Mouse (Mus musculus) heart, embryonic 12.5 days (tissue): ENCODE measurements around the gene Il21r. TPM values are rescaled to one million over a fixed set of nuclear protein-coding genes. Genes with fewer than 3 reads are reported as not detected.

Experiments
- ATAC-seq: fragments of 200-750 bp; cut with Nextera tagmentation; 2 replicates; pipeline ENCODE4 v1.8.0; 2017; ENCODE audit warnings: moderate TSS enrichment, moderate library complexity; ENCODE audit not compliant: insufficient number of reproducible peaks, low FRiP score
- H3K27ac ChIP-seq: fragments of 300-500 bp; sonication (generic); 2 replicates; pipeline ENCODE4 v1.5.1; 2016; ENCODE audit warnings: mild to moderate bottlenecking, moderate library complexity; ENCODE audit not compliant: poor library complexity, severe bottlenecking
- H3K27me3 ChIP-seq: fragments of 300-500 bp; sonication (generic); replicated peaks from 2 replicates; pipeline ENCODE4 v1.6.1; 2016; ENCODE audit warnings: mild to moderate bottlenecking, moderate library complexity
- H3K36me3 ChIP-seq: fragments of 300-500 bp; sonication (generic); 2 replicates; pipeline ENCODE4 v1.6.1; 2016; ENCODE audit warnings: mild to moderate bottlenecking, moderate library complexity
- H3K4me1 ChIP-seq: fragments of 300-500 bp; sonication (generic); replicated peaks from 2 replicates; pipeline ENCODE4 v1.6.1; 2016; ENCODE audit warnings: mild to moderate bottlenecking
- H3K4me2 ChIP-seq: fragments of 300-500 bp; sonication (generic); 2 replicates; pipeline ENCODE4 v1.6.1; 2016; ENCODE audit warnings: mild to moderate bottlenecking, moderate library complexity
- H3K4me3 ChIP-seq: fragments of 300-500 bp; sonication (generic); 2 replicates; pipeline ENCODE4 v1.5.1; 2016; ENCODE audit warnings: mild to moderate bottlenecking
- H3K9ac ChIP-seq: fragments of 300-500 bp; sonication (generic); 2 replicates; pipeline ENCODE4 v1.6.1; 2016; ENCODE audit warnings: mild to moderate bottlenecking, moderate library complexity
- H3K9me3 ChIP-seq: fragments of 300-500 bp; sonication (generic); replicated peaks from 2 replicates; pipeline ENCODE4 v1.6.1; 2016; ENCODE audit warnings: mild to moderate bottlenecking, moderate library complexity
- WGBS: fragments of 180-500 bp; shearing (Covaris S2); methylation state at CpG from one replicate; pipeline ENCODE4 v1.1.7; 2016; 5-methylcytosine and 5-hydroxymethylcytosine counted together
- polyA plus RNA-seq: library from polyadenylated mRNA; unstranded; fragments of >200 nt; fragmentation: Nextera tagmentation; extraction: Ambion mirVana; gene quantifications from 2 replicates; pipeline ENCODE4 v1.2.1, GENCODE M21; 2016

Il21r gene
- polyA plus RNA-seq, 1 experiment from 2014 or later = 0.18 TPM

GRCm38 (mm10) chr7:125622741-125623685 lies 19.8 kb downstream of the Il21r start:
- Histone ChIP-seq H3K27ac (no peak overlapping the region), H3K36me3 (no peaks in the 10 kb centered on the region), H3K27me3 (no peaks in the 10 kb centered on the region), H3K4me2 (no peak overlapping the region), H3K9ac (no peak overlapping the region), H3K9me3 (0 out of 2 replicates have a peak, but pooled peaks cover 3% of the 10 kb centered on the region), H3K4me1 (peaks cover 6% of the 10 kb centered on the region; the same call in 1 of the 2 replicates), H3K4me3 (no peak overlapping the region)
- 60% methylated on average over 7 of the region's 7 CpGs for WGBS
- ATAC-seq = no peak

DNA sequence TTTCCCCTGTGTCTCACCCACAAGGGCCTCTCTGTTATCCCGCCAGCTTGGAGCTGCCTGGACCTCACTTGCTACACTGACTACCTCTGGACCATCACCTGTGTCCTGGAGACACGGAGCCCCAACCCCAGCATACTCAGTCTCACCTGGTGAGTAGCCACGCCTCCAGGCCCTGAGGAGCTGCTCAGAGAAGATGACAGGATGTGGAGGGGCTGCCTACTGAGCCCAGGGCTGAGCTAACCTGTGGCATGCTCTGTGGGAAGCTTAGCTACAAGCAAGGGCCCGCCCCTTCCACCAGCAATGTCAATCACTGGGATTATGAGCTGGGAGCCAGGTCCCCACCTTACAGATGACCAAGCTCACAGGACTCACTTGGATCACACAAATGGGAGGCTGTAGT lies 22.0 kb downstream of the Il21r start:
- WGBS = 69% methylated on average over 4 of the region's 4 CpGs

DNA sequence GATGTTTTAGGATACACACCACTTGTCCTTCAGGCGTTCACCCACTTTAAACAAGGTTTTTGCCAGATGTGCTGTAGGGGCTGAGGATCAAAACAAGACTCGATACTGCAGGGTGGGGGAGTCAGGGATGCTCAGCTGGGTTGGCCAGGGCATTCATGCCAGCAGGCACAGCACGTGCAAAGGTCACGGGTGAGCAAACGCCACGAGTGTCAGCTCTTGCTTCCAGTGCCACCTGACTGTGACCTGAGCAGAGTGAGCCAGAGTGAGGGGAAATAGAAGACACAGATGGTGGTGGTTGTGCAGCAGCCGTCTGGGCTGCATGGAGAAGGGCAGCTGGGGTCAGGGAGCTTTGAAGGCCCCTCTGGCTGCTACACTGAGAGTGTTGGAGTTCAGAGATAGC lies 22.6 kb downstream of the Il21r start:
- no peak overlapping the region for H3K4me3 ChIP-seq
- WGBS = 65% methylated on average over 7 of the region's 7 CpGs

More for the DNA sequence above, 22.0 kb downstream of the Il21r start:
- H3K9me3 ChIP-seq = peaks cover 5% of the 10 kb centered on the region
- no peak overlapping the region for H3K4me2 ChIP-seq
- H3K9ac ChIP-seq = no peak overlapping the region
- H3K4me1 ChIP-seq = peaks cover 8% of the 10 kb centered on the region; the same call in 1 of the 2 replicates
- no peak for ATAC-seq
- no peak overlapping the region for H3K27ac ChIP-seq
- H3K4me3 ChIP-seq = no peak overlapping the region
- H3K36me3 ChIP-seq = no peaks in the 10 kb centered on the region
- H3K27me3 ChIP-seq = no peaks in the 10 kb centered on the region

DNA sequence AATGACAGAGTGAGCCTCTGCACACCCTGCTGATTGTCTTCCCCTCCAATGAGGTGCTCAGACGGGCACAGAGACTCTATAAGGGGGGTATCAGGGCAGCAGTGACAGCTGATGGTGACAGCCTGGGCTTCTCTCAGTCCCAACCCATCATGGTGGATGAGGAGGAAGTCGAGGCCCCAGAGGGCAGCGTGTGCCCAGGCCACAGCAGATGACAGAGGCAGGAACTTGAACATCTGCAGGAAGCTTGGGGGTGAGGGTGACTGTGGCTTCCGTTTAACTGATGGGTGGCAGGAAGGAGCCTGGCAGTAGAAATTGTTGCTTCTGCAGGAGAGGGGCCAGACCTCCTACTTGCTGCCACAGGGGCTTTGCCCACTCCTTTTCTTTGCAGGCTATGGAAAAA lies 27.1 kb downstream of the Il21r start:
- Histone ChIP-seq H3K27ac (no peak overlapping the region), H3K4me3 (no peak overlapping the region), H3K4me1 (peaks cover 25% of the 10 kb centered on the region), H3K9ac (no peak overlapping the region), H3K9me3 (peaks cover 5% of the 10 kb centered on the region), H3K4me2 (no peak overlapping the region), H3K27me3 (peaks cover 6% of the 10 kb centered on the region; the same call in 1 of the 2 replicates), H3K36me3 (no peaks in the 10 kb centered on the region)
- ATAC-seq = no peak
- WGBS = 51% methylated on average over 4 of the region's 4 CpGs

More for the DNA sequence above, 22.6 kb downstream of the Il21r start:
- Histone ChIP-seq H3K27me3 (no peaks in the 10 kb centered on the region), H3K36me3 (no peaks in the 10 kb centered on the region), H3K9ac (no peak overlapping the region), H3K27ac (no peak overlapping the region), H3K4me2 (no peak overlapping the region), H3K4me1 (peaks cover 12% of the 10 kb centered on the region), H3K9me3 (peaks cover 5% of the 10 kb centered on the region)
- ATAC-seq = no peak

- H3K4me1 ChIP-seq = peaks cover 30% of the 10 kb centered on the region
- ATAC-seq = no peak
- no peak overlapping the region for H3K27ac ChIP-seq
- H3K27me3 ChIP-seq = peaks cover 9% of the 10 kb centered on the region; the same call in 1 of the 2 replicates
- no peaks in the 10 kb centered on the region for H3K36me3 ChIP-seq
- H3K9ac ChIP-seq = no peak overlapping the region
- WGBS = 91% methylated on average over 3 of the region's 3 CpGs
- H3K4me3 ChIP-seq = no peak overlapping the region
- H3K9me3 ChIP-seq = peaks cover 5% of the 10 kb centered on the region
- no peak overlapping the region for H3K4me2 ChIP-seq
Observed at GRCm38 (mm10) chr7:125630989-125631388, 27.8 kb downstream of the Il21r start.

- H3K27ac ChIP-seq = no peak overlapping the region
- ATAC-seq = no peak
- no peaks in the 10 kb centered on the region for H3K9me3 ChIP-seq
- H3K36me3 ChIP-seq = peaks cover 34% of the 10 kb centered on the region
- H3K4me1 ChIP-seq = peaks cover 20% of the 10 kb centered on the region
- 86% methylated on average over 8 of the region's 8 CpGs for WGBS
- H3K9ac ChIP-seq = no peak overlapping the region
- H3K4me2 ChIP-seq = no peak overlapping the region
- H3K27me3 ChIP-seq = peaks cover 9% of the 10 kb centered on the region; the same call in 1 of the 2 replicates
- no peak overlapping the region for H3K4me3 ChIP-seq
Observed at GRCm38 (mm10) chr7:125637220-125638140, 34.3 kb downstream of the Il21r start.

GRCm38 (mm10) chr7:125638376-125638775 lies 35.1 kb downstream of the Il21r start:
- no peaks in the 10 kb centered on the region for H3K9me3 ChIP-seq
- H3K4me1 ChIP-seq = peaks cover 15% of the 10 kb centered on the region
- no peak overlapping the region for H3K9ac ChIP-seq
- H3K4me3 ChIP-seq = no peak overlapping the region
- peaks cover 9% of the 10 kb centered on the region; the same call in 1 of the 2 replicates for H3K27me3 ChIP-seq
- no peak for ATAC-seq
- H3K4me2 ChIP-seq = no peak overlapping the region
- H3K36me3 ChIP-seq = peaks cover 43% of the 10 kb centered on the region
- H3K27ac ChIP-seq = no peak overlapping the region
- WGBS = 73% methylated on average over 6 of the region's 6 CpGs

DNA sequence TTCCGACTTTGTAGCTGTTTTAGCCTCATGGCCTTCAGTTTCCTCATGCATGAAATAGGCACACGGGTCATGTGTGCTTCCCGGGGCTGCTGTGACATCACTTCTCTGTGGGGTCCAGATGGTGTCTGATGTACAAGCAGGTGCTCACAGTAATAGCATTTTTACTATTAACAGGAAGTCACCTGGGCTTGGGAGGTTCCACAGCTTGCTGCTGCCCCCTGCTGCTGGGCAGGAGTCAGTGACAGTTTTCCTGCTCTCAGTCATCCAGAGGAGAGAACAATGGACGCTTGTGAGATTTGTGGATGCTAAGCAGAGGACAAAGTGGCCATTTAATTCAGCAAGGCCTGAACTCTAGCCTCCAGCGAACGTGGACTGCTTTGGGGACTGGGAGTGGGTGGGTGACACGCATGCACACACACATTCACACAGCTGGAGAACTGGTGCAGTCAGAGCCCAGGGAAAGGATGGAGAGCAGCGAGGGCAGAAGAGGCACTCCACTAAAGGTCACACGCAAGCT lies 35.7 kb downstream of the Il21r start:
- H3K27ac ChIP-seq = no peak overlapping the region; the same call in 1 of the 2 replicates
- H3K4me3 ChIP-seq = no peak overlapping the region
- H3K36me3 ChIP-seq = peaks cover 48% of the 10 kb centered on the region
- peaks cover 9% of the 10 kb centered on the region; the same call in 1 of the 2 replicates for H3K27me3 ChIP-seq
- 44% methylated on average over 9 of the region's 9 CpGs for WGBS
- no peak overlapping the region for H3K4me2 ChIP-seq
- peaks cover 15% of the 10 kb centered on the region for H3K4me1 ChIP-seq
- ATAC-seq = no peak
- no peaks in the 10 kb centered on the region for H3K9me3 ChIP-seq
- H3K9ac ChIP-seq = no peak overlapping the region

DNA sequence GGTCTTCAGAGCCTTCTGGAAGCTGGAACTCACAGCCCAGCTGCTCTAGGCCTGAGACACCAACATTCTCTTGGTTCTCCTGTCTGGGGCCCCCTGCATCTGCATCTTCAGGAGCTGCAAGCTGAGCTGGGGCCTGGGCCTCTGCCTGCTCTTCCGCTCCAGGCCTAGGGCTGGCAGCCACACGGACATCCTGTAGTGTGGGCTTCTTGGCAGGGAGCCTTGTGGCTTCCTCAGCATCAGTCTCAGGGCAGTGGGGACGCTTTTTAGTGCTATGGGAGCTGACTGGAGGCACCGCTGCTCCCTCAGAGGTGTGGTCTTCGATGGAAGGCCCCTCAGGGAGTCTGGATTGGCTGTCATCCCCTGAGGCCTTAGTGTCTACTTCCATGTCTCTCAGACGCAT lies 40.7 kb downstream of the Il21r start:
- Histone ChIP-seq H3K9me3 (no peaks in the 10 kb centered on the region), H3K4me2 (no peak overlapping the region), H3K4me3 (no peak overlapping the region), H3K27me3 (no peaks in the 10 kb centered on the region), H3K4me1 (0 out of 2 replicates have a peak, but pooled peaks cover 3% of the 10 kb centered on the region), H3K27ac (no peak overlapping the region), H3K9ac (no peak overlapping the region), H3K36me3 (peaks cover 98% of the 10 kb centered on the region)
- ATAC-seq = no peak
- 79% methylated on average over 6 of the region's 6 CpGs for WGBS

DNA sequence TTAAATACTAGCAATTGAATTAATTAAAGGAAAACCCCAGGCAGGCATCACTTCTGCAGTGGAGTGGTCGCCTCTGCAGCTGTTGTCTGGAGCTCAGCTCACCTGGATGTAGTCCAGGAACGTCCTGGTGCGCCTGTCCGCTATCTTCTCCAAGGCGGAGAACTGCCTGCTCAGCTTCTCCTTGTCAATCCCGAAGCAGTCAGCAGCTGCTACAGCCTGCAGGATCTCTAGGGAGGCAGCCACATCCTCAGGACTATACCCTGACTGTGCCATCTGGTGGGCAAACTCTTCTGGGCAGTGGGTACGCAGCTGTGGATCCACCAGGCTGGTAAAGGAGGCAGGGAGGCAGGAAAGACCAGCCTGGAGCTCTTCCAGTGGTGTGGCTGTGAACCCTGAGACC lies 42.2 kb downstream of the Il21r start:
- no peak for ATAC-seq
- Histone ChIP-seq H3K9ac (no peak overlapping the region), H3K4me2 (no peak overlapping the region), H3K9me3 (no peaks in the 10 kb centered on the region), H3K27ac (no peak overlapping the region), H3K36me3 (peaks cover 100% of the 10 kb centered on the region), H3K4me1 (0 out of 2 replicates have a peak, but pooled peaks cover 3% of the 10 kb centered on the region), H3K27me3 (no peaks in the 10 kb centered on the region), H3K4me3 (no peak overlapping the region)
- WGBS = 92% methylated on average over 7 of the region's 7 CpGs
